Mouse (Mus musculus) bone marrow macrophage, adult 2 months (primary cell): ENCODE data around the gene Rapgef4.

ENCODE experiments used
- CTCF ChIP-seq: IDR thresholded peaks from 2 replicates; pipeline ENCODE4 v1.5.1; 2012; ENCODE audit warnings: low read depth, mild to moderate bottlenecking, low read length, moderate library complexity
- POLR2A ChIP-seq: IDR thresholded peaks from 2 replicates; pipeline ENCODE4 v1.6.1; 2012; ENCODE audit warnings: mild to moderate bottlenecking, low read depth, low read length, borderline replicate concordance

DNA sequence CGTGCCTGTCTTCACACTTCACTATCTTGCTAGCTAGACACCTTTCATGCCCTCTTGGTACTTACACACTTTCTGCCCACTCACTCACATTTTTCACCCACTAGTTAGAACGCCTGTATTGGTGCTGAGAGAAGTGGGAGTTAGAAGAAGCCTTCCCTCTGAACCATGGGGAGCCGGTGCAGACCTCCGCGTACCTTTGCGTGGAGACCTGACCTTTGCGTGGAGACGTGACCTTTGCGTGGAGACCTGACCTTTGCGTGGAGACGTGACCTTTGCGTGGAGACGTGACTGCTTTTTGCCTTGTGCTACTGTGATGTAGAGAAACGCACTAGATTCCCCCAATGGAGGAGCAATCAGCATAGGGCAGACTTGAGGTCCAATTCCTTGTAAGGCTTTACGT is 39.7 kb downstream of the Rapgef4 start:
- TF ChIP-seq CTCF (no peak), POLR2A (no peak)
